Mouse (Mus musculus): ENCODE data around the gene Tomm40. TPM values are rescaled to one million over a fixed set of nuclear protein-coding genes. Genes with fewer than 3 reads are reported as not detected.

The Tomm40 gene
- polyA plus RNA-seq, 1 experiment from 2014 or later, result 86.3 TPM

DNA sequence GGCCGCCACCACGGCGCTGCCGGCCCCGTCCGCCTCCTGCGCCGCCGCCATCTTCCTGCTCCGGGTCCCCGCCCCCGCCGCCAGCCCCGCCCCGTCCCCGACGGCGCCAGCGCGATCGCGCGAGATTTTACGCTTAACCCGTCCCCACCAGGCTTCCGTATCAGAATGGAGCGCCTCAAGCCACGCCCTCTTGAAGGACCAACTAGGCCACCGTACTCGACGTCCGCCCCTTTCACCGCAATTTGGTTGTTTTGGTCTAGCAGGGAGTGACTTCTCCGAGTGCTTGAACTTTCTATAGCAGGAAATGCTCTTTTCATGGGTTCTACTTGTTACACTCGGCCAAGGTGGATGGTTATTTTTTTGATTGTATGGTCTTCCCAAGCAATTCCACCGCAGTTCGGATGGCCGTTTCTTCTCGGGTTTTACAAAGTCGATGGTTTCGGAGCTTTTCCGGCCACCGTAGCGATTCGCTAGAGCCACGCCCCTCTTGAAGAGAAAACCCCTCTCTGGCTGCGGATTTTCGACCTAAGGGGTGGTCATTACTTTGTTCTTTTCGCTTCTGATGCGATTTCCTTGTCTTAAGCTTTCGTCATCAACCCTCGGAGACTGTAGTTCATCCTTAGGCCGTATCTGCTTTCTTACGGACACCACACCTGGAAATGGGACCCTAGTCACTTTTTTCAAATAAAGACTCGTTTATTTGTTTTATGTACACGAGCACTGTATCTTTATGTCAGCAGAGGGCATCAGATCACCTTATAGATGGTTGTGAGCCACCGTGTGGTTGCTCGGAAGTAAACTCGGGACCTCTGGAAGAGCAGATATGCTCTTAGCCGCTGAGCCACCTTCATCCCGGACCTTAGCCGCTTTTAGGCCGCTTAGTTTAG, 50.0 kb downstream of the Tomm40 start, which contains the start of gene Clptm1:
Clptm1 (minus strand) TSS at position 79 of the 887 bp plus-strand sequence.
- H3K4me1 ChIP-seq (ENCODE audit: control insufficient read depth, insufficient read depth, low read length), result peaks cover 12% of the 10 kb centered on the region
- peak within 1 kb of the TSS; percentile 100 for H3K4me3 ChIP-seq (ENCODE audit: low read depth, low read length)
- no peaks in the 10 kb centered on the region for H3K9me3 ChIP-seq (replicated peaks; ENCODE audit: control insufficient read depth, low read length)
- peak within 1 kb of the TSS; percentile 92 for H3K4me2 ChIP-seq (ENCODE audit: low read length)
- H3K27ac ChIP-seq (ENCODE audit: low read depth, low read length), result peak within 1 kb of the TSS; percentile 84
- H3K27me3 ChIP-seq (replicated peaks; ENCODE audit: control insufficient read depth, insufficient read depth, low read length), result no peaks in the 10 kb centered on the region
- DNase-seq (ENCODE audit: low spot score), result peak; percentile 99
- under 1% methylated on average over 62 of the region's 63 CpGs for WGBS
- H3K36me3 ChIP-seq (ENCODE audit: control insufficient read depth, insufficient read depth, low read length), result peaks cover 15% of the 10 kb centered on the region
- H3K9ac ChIP-seq (ENCODE audit: low read length), result peak within 1 kb of the TSS; percentile 98
- peak; percentile 90 for ATAC-seq

DNA sequence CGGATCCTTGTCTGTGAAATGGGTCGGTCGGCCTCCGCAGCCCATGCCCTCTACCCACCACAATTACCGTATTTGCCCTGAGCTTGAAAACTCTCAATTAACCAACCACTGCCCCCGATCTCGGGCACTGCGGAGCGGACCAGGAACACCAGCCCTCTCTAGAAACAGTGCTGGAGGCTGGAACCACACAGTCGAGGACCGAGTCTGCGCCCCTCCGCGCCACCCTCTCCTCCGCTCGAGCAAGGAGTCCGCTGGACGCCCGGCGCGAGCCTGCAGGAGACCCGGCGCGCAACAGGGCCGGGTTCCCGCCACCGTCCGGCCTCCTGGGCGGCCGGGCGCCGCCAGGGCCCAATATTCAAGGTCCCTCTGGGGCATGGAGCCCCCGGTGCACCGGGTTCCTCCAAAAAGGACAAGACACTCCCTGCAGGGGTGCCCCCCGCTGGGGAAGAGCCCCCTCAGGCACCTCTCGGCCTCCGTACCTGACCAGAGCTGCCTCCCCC, 50.7 kb downstream of the Tomm40 start:
- Histone ChIP-seq H3K27me3 (replicated peaks; ENCODE audit: control insufficient read depth, insufficient read depth, low read length) (no peaks in the 10 kb centered on the region), H3K9ac (ENCODE audit: low read length) (peak overlapping the region; percentile 98), H3K4me2 (ENCODE audit: low read length) (peak overlapping the region; percentile 92), H3K36me3 (ENCODE audit: control insufficient read depth, insufficient read depth, low read length) (peaks cover 22% of the 10 kb centered on the region), H3K9me3 (replicated peaks; ENCODE audit: control insufficient read depth, low read length) (no peaks in the 10 kb centered on the region), H3K4me1 (ENCODE audit: control insufficient read depth, insufficient read depth, low read length) (peaks cover 12% of the 10 kb centered on the region), H3K4me3 (ENCODE audit: low read depth, low read length) (peak overlapping the region; percentile 100), H3K27ac (ENCODE audit: low read depth, low read length) (peak overlapping the region; percentile 58; the same call in 1 of the 2 replicates)
- WGBS, result under 1% methylated on average over 37 of the region's 37 CpGs
- DNase-seq (ENCODE audit: low spot score) (no peak), ATAC-seq (peak; percentile 52; the same call in 1 of the 2 replicates)

DNA sequence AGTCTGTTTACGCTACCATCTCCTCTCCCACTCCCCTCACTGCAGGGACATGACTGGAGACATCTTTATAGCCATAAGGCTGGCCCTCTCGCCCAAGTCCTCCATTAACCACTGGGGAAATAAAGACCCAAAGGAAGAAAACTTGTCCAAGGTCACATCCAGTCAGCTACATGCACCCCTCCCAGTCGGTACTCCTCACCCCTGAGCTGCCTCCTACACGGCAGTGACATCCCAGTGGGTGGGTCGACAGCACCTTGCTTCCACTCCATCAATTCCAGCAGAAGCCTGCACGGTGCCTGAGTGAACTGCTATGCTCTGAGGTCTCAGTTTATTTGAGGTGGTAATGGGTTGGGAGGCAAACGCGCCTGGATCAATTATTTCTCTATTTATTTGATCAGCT, 51.3 kb downstream of the Tomm40 start:
- 25% methylated on average over 8 of the region's 8 CpGs for WGBS
- peaks cover 23% of the 10 kb centered on the region for H3K36me3 ChIP-seq (ENCODE audit: control insufficient read depth, insufficient read depth, low read length)
- no peaks in the 10 kb centered on the region for H3K9me3 ChIP-seq (replicated peaks; ENCODE audit: control insufficient read depth, low read length)
- H3K4me1 ChIP-seq (ENCODE audit: control insufficient read depth, insufficient read depth, low read length), result peaks cover 12% of the 10 kb centered on the region
- H3K4me2 ChIP-seq (ENCODE audit: low read length), result peak overlapping the region; percentile 92
- no peak overlapping the region for H3K27ac ChIP-seq (ENCODE audit: low read depth, low read length)
- DNase-seq (ENCODE audit: low spot score) (no peak), ATAC-seq (no peak)
- H3K9ac ChIP-seq (ENCODE audit: low read length), result peak overlapping the region; percentile 98
- H3K27me3 ChIP-seq (replicated peaks; ENCODE audit: control insufficient read depth, insufficient read depth, low read length), result no peaks in the 10 kb centered on the region
- peak overlapping the region; percentile 100 for H3K4me3 ChIP-seq (ENCODE audit: low read depth, low read length)

DNA sequence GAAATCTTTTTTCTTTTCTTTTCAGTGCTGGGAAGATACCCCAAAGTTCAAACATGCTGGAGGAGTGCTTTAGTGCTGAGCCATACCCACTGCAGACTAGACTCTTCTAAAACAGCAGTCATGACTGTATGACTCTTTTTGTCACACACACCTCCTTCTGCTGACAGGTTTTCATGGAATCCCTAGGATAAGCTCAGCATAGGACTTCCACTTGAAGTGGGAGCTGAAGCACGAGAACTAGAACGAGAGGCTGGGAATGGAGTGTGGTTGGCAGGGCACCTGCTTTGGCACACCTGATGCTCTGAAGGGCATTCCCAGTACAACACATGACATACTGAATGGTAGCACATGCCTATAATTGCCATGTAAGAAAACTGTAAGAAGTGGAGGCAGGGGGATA, 62.6 kb downstream of the Tomm40 start:
- H3K4me1 ChIP-seq (ENCODE audit: control insufficient read depth, insufficient read depth, low read length), result no peaks in the 10 kb centered on the region
- 100% methylated on average over 2 of the region's 2 CpGs for WGBS
- H3K9me3 ChIP-seq (replicated peaks; ENCODE audit: control insufficient read depth, low read length), result no peaks in the 10 kb centered on the region
- no peak overlapping the region for H3K4me3 ChIP-seq (ENCODE audit: low read depth, low read length)
- no peak overlapping the region for H3K4me2 ChIP-seq (ENCODE audit: low read length)
- no peak overlapping the region for H3K9ac ChIP-seq (ENCODE audit: low read length)
- no peak for DNase-seq (ENCODE audit: low spot score)
- peaks cover 73% of the 10 kb centered on the region for H3K36me3 ChIP-seq (ENCODE audit: control insufficient read depth, insufficient read depth, low read length)
- ATAC-seq, result no peak
- H3K27me3 ChIP-seq (replicated peaks; ENCODE audit: control insufficient read depth, insufficient read depth, low read length), result no peaks in the 10 kb centered on the region
- H3K27ac ChIP-seq (ENCODE audit: low read depth, low read length), result no peak overlapping the region

Other genes with a start within 250 kb of the Tomm40 start
- 2.1 and 2.3 TPM in 2 replicates for gene Bloc1s3, start 207.1 kb downstream of the Tomm40 start, polyA plus RNA-seq (2014; fragmentation: Nextera tagmentation; extraction: Ambion mirVana)
- 34.2 and 42.5 TPM in 2 replicates for gene Trappc6a, start 207.0 kb downstream of the Tomm40 start, polyA plus RNA-seq (2014; fragmentation: Nextera tagmentation; extraction: Ambion mirVana)
- gene Nkpd1, start 197.6 kb downstream of the Tomm40 start, polyA plus RNA-seq (2014; fragmentation: Nextera tagmentation; extraction: Ambion mirVana), result 0.36 and 0.57 TPM in 2 replicates
- gene Ppp1r37, start 152.4 kb downstream of the Tomm40 start, polyA plus RNA-seq (2014; fragmentation: Nextera tagmentation; extraction: Ambion mirVana), result 12.6 and 13.5 TPM in 2 replicates
- 0.15 TPM in 1 of 2 replicates, not detected in the other for gene Zfp296, start 138.2 kb downstream of the Tomm40 start, polyA plus RNA-seq (2014; fragmentation: Nextera tagmentation; extraction: Ambion mirVana)
- gene Gemin7, start 137.8 kb downstream of the Tomm40 start, polyA plus RNA-seq (2014; fragmentation: Nextera tagmentation; extraction: Ambion mirVana), result 134 and 146 TPM in 2 replicates
- gene Clasrp, start 111.0 kb downstream of the Tomm40 start, polyA plus RNA-seq (2014; fragmentation: Nextera tagmentation; extraction: Ambion mirVana), result 27.1 and 40.1 TPM in 2 replicates
- 2.8 and 3.0 TPM in 2 replicates for gene Relb, start 86.0 kb downstream of the Tomm40 start, polyA plus RNA-seq (2014; fragmentation: Nextera tagmentation; extraction: Ambion mirVana)
- 86.4 and 94.9 TPM in 2 replicates for gene Clptm1, start 50.4 kb downstream of the Tomm40 start, polyA plus RNA-seq (2014; fragmentation: Nextera tagmentation; extraction: Ambion mirVana)
- gene Apoc2, start 37.5 kb downstream of the Tomm40 start, polyA plus RNA-seq (2014; fragmentation: Nextera tagmentation; extraction: Ambion mirVana), result not detected in 2 replicates
- gene Gm44805, start 34.0 kb downstream of the Tomm40 start, polyA plus RNA-seq (2014; fragmentation: Nextera tagmentation; extraction: Ambion mirVana), result not detected in 2 replicates
- gene Apoc4, start 34.0 kb downstream of the Tomm40 start, polyA plus RNA-seq (2014; fragmentation: Nextera tagmentation; extraction: Ambion mirVana), result not detected in 2 replicates
- 1.0 and 1.4 TPM in 2 replicates for gene Apoc1, start 22.8 kb downstream of the Tomm40 start, polyA plus RNA-seq (2014; fragmentation: Nextera tagmentation; extraction: Ambion mirVana)
- gene Apoe, start 16.2 kb downstream of the Tomm40 start, polyA plus RNA-seq (2014; fragmentation: Nextera tagmentation; extraction: Ambion mirVana), result 261 and 304 TPM in 2 replicates
- gene Nectin2, start 35.0 kb upstream of the Tomm40 start, polyA plus RNA-seq (2014; fragmentation: Nextera tagmentation; extraction: Ambion mirVana), result 33.0 and 39.7 TPM in 2 replicates
- gene Bcam, start 55.6 kb upstream of the Tomm40 start, polyA plus RNA-seq (2014; fragmentation: Nextera tagmentation; extraction: Ambion mirVana), result 5.8 and 7.6 TPM in 2 replicates
- not detected in 2 replicates for gene Cblc, start 81.4 kb upstream of the Tomm40 start, polyA plus RNA-seq (2014; fragmentation: Nextera tagmentation; extraction: Ambion mirVana)
- 0.75 TPM in 1 of 2 replicates, not detected in the other for gene Bcl3, start 107.3 kb upstream of the Tomm40 start, polyA plus RNA-seq (2014; fragmentation: Nextera tagmentation; extraction: Ambion mirVana)
- gene Gm19345, start 136.6 kb upstream of the Tomm40 start, polyA plus RNA-seq (2014; fragmentation: Nextera tagmentation; extraction: Ambion mirVana), result 5.6 and 7.1 TPM in 2 replicates
- gene Ceacam16, start 145.9 kb upstream of the Tomm40 start, polyA plus RNA-seq (2014; fragmentation: Nextera tagmentation; extraction: Ambion mirVana), result not detected in 2 replicates
- gene Ceacam19, start 172.5 kb upstream of the Tomm40 start, polyA plus RNA-seq (2014; fragmentation: Nextera tagmentation; extraction: Ambion mirVana), result not detected in 2 replicates
- 3.2 and 5.0 TPM in 2 replicates for gene Pvr, start 205.7 kb upstream of the Tomm40 start, polyA plus RNA-seq (2014; fragmentation: Nextera tagmentation; extraction: Ambion mirVana)
- gene Igsf23, start 235.3 kb upstream of the Tomm40 start, polyA plus RNA-seq (2014; fragmentation: Nextera tagmentation; extraction: Ambion mirVana), result not detected in 2 replicates
- not detected in 2 replicates for gene Ceacam20, start 250.0 kb upstream of the Tomm40 start, polyA plus RNA-seq (2014; fragmentation: Nextera tagmentation; extraction: Ambion mirVana)

All from forebrain, embryonic 14.5 days (tissue).